Mouse (Mus musculus): ENCODE data around the gene Kcnc3. TPM values are rescaled to one million over a fixed set of nuclear protein-coding genes. Genes with fewer than 3 reads are reported as not detected.

The Kcnc3 gene
- 0.18 TPM for polyA plus RNA-seq (2021)

GRCm38 (mm10) chr7:44590402-44591347 lies at the start of gene Kcnc3:
Gene Kcnc3, plus strand, starts transcription at chr7:44590664.
- no peak for DNase-seq (ENCODE audit: low read depth, low spot score)
- ChIA-PET POLR2A (no interaction called here), CTCF (no interaction called here)
- in situ Hi-C loops (cut with MboI; ENCODE audit: low pct_unique_long_range_greater_than_20kb), result no loop called here
- TF ChIP-seq CTCF (IDR thresholded peaks at IDR 0.05), result no peak
- H3K27me3 ChIP-seq, result peaks cover 24% of the 10 kb centered on the region
- ATAC-seq, result peak; percentile 49

GRCm38 (mm10) chr7:44542555-44542954 lies 47.9 kb upstream of the Kcnc3 start:
- DNase-seq (ENCODE audit: low read depth, low spot score) (no peak), ATAC-seq (no peak)
- no peak for TF ChIP-seq CTCF (IDR thresholded peaks at IDR 0.05)
- in situ Hi-C loops (cut with MboI; ENCODE audit: low pct_unique_long_range_greater_than_20kb), result no loop called here
- ChIA-PET POLR2A (interaction anchor here (1.0 kb wide), 1 partner anchor 55 kb away, joined by 3 read pairs; no protein-coding TSS in a partner anchor), CTCF (no interaction called here)
- no peaks in the 10 kb centered on the region for H3K27me3 ChIP-seq

- CTCF ChIA-PET, result no interaction called here
- H3K27me3 ChIP-seq, result no peaks in the 10 kb centered on the region
- ATAC-seq (no peak), DNase-seq (ENCODE audit: low read depth, low spot score) (no peak)
- in situ Hi-C loops (cut with MboI; ENCODE audit: low pct_unique_long_range_greater_than_20kb), result no loop called here
- TF ChIP-seq CTCF (IDR thresholded peaks at IDR 0.05), result no peak
- POLR2A ChIA-PET, result interaction anchor here (1.0 kb wide), 1 partner anchor 56 kb away, joined by 3 read pairs; no protein-coding TSS in a partner anchor
These were observed 47.4 kb upstream of the Kcnc3 start for GRCm38 (mm10) chr7:44543071-44543470.

GRCm38 (mm10) chr7:44546274-44546673 lies 44.2 kb upstream of the Kcnc3 start:
- ChIA-PET CTCF (interaction anchor here (3.5 kb wide), 2 partner anchors 10 to 45 kb away, joined by 13 to 23 read pairs; no protein-coding TSS in a partner anchor), POLR2A (interaction anchor here (1.1 kb wide), 1 partner anchor 10 kb away, joined by 6 read pairs; no protein-coding TSS in a partner anchor)
- ATAC-seq, result no peak
- no peak for DNase-seq (ENCODE audit: low read depth, low spot score)
- in situ Hi-C loops (cut with MboI; ENCODE audit: low pct_unique_long_range_greater_than_20kb), result no loop called here
- H3K27me3 ChIP-seq, result no peaks in the 10 kb centered on the region
- TF ChIP-seq CTCF (IDR thresholded peaks at IDR 0.05), result no peak

- POLR2A ChIA-PET, result interaction anchor here (1.1 kb wide), 1 partner anchor 11 kb away, joined by 6 read pairs; no protein-coding TSS in a partner anchor
- no peak for TF ChIP-seq CTCF (IDR thresholded peaks at IDR 0.05)
- CTCF ChIA-PET, result interaction anchor here (2.7 to 3.5 kb wide), 3 partner anchors 10 to 46 kb away, joined by 13 to 27 read pairs (median 23); no protein-coding TSS in a partner anchor
- no peak for ATAC-seq
- H3K27me3 ChIP-seq, result no peaks in the 10 kb centered on the region
- in situ Hi-C loops (cut with MboI; ENCODE audit: low pct_unique_long_range_greater_than_20kb), result no loop called here
- no peak for DNase-seq (ENCODE audit: low read depth, low spot score)
These were observed 43.4 kb upstream of the Kcnc3 start for GRCm38 (mm10) chr7:44547041-44547440.

GRCm38 (mm10) chr7:44547725-44548124 lies 42.7 kb upstream of the Kcnc3 start:
- in situ Hi-C loops (cut with MboI; ENCODE audit: low pct_unique_long_range_greater_than_20kb), result no loop called here
- ATAC-seq (no peak), DNase-seq (ENCODE audit: low read depth, low spot score) (no peak)
- H3K27me3 ChIP-seq, result no peaks in the 10 kb centered on the region
- ChIA-PET POLR2A (no interaction called here), CTCF (interaction anchor here (2.5 to 3.5 kb wide), 4 partner anchors 11 to 46 kb away, joined by 12 to 27 read pairs (median 18); no protein-coding TSS in a partner anchor)
- no peak for TF ChIP-seq CTCF (IDR thresholded peaks at IDR 0.05)

GRCm38 (mm10) chr7:44548497-44549087 lies 41.9 kb upstream of the Kcnc3 start, which contains the start of gene Pold1:
Gene Pold1, minus strand, starts transcription at chr7:44548849.
- ChIA-PET POLR2A (interaction anchor here (0.8 to 1.1 kb wide), 4 partner anchors 11 to 61 kb away, joined by 3 to 4 read pairs (median 4); no protein-coding TSS in a partner anchor), CTCF (interaction anchor here (0.7 to 3.5 kb wide), 11 partner anchors 12 to 52 kb away, joined by 3 to 27 read pairs (median 5); partner anchors contain the start of genes Emc10, Fam71e1 and Spib)
- ATAC-seq (peak; percentile 86), DNase-seq (ENCODE audit: low read depth, low spot score) (peak; percentile 90)
- TF ChIP-seq CTCF (IDR thresholded peaks at IDR 0.05), result no peak
- in situ Hi-C loops (cut with MboI; ENCODE audit: low pct_unique_long_range_greater_than_20kb), result no loop called here
- H3K27me3 ChIP-seq, result no peaks in the 10 kb centered on the region

DNA sequence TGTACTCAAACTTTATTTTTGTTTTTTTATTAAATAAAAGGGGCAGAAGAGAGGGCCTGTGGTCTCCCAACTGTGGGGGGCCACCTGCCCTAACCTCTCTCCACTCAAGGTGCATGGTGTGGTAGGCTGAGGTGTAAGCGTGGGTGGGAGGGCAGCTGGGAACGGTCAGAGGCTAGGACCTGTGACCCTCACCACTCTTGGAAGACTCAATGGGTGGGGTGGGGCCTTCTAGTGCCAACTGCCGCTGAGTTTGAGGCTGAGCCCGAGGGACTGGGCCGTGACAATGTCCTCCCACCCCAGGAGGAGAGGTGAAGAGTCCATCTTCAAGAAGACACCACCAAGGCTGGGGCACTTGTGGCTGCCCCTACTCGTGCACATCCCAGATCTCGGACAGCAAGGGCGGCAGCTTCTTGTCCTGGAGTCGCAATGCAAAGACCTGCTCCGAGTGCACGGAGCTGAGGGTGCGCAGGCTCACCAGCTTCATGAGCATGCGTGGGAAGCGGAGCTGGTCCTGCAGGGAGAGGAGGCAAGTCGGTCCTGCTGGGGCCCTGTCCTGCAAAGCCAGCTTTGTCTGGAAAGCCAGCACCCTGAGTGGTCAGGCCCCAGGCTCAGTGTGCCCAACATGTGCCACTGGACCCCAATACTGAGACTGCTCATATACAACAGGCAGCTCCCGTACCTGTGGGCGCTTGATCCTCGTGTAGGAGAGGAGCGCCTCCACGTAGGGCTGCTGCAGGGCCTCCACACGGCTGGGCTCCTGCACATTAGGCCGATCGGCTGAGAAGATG lies 40.6 kb upstream of the Kcnc3 start:
- TF ChIP-seq CTCF (IDR thresholded peaks at IDR 0.05), result no peak
- ChIA-PET CTCF (interaction anchor here (0.7 to 2.5 kb wide), 4 partner anchors 18 to 45 kb away, joined by 3 to 12 read pairs (median 3); partner anchors contain the start of gene Spib), POLR2A (interaction anchor here (1.1 to 1.2 kb wide), 2 partner anchors 14 to 50 kb away, joined by 3 to 4 read pairs; no protein-coding TSS in a partner anchor)
- no peak for DNase-seq (ENCODE audit: low read depth, low spot score)
- in situ Hi-C loops (cut with MboI; ENCODE audit: low pct_unique_long_range_greater_than_20kb), result loop anchor here (5.0 kb wide), 1 partner anchor 43 kb away; no protein-coding TSS in a partner anchor
- no peaks in the 10 kb centered on the region for H3K27me3 ChIP-seq
- no peak for ATAC-seq

DNA sequence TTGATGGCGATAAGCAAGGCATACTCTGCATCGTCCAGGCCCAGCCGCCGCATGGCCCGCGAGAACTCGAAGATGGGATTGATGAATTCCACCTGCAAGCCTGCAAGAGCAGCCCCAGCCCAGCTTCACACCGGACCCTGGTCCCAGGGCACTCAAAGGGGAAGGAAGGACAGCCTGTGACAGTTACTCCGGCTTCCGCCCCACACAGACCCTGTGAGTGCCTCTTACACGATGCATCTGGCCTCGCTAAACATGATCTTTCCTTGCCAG lies 40.1 kb upstream of the Kcnc3 start:
- TF ChIP-seq CTCF (IDR thresholded peaks at IDR 0.05), result no peak
- POLR2A ChIA-PET, result interaction anchor here (1.2 kb wide), 1 partner anchor 51 kb away, joined by 3 read pairs; no protein-coding TSS in a partner anchor
- DNase-seq (ENCODE audit: low read depth, low spot score) (no peak), ATAC-seq (no peak)
- CTCF ChIA-PET, result interaction anchor here (1.2 to 2.5 kb wide), 2 partner anchors 29 to 31 kb away, joined by 3 to 12 read pairs; no protein-coding TSS in a partner anchor
- in situ Hi-C loops (cut with MboI; ENCODE audit: low pct_unique_long_range_greater_than_20kb), result loop anchor here (5.0 kb wide), 1 partner anchor 43 kb away; no protein-coding TSS in a partner anchor
- no peaks in the 10 kb centered on the region for H3K27me3 ChIP-seq

All from Patski (cell line).